Mouse (Mus musculus) liver, adult 2 months (tissue): ENCODE data around the gene Eea1. TPM values are rescaled to one million over a fixed set of nuclear protein-coding genes. Genes with fewer than 3 reads are reported as not detected.

ENCODE experiments used
- DNase-seq: peaks from one replicate; pipeline ENCODE4 v3.0.0-alpha.2; 2011; ENCODE audit warnings: low read depth, low spot score; ENCODE audit errors: extremely low read depth
- H3K27ac ChIP-seq: fragments of 200-500 bp; replicated peaks from 2 replicates; pipeline ENCODE4 v1.5.1; 2012; ENCODE audit warnings: low read depth, mild to moderate bottlenecking, control low read depth, inconsistent platforms, low read length; ENCODE audit not compliant: insufficient read depth
- H3K27me3 ChIP-seq: fragments of 200-500 bp; 2 replicates; pipeline ENCODE4 v1.6.1; 2012; ENCODE audit warnings: mild to moderate bottlenecking, moderate library complexity, low read length, inconsistent platforms; ENCODE audit not compliant: control insufficient read depth, insufficient read depth
- H3K36me3 ChIP-seq: fragments of 200-500 bp; 2 replicates; pipeline ENCODE4 v1.6.1; 2012; ENCODE audit warnings: low read length, inconsistent platforms; ENCODE audit not compliant: control insufficient read depth, insufficient read depth
- H3K4me1 ChIP-seq: fragments of 200-500 bp; 2 replicates; pipeline ENCODE4 v1.6.1; 2011; ENCODE audit warnings: low read length; ENCODE audit not compliant: control insufficient read depth, insufficient read depth
- H3K4me3 ChIP-seq: fragments of 200-500 bp; 2 replicates; pipeline ENCODE4 v1.5.1; 2011; ENCODE audit warnings: low read depth, mild to moderate bottlenecking, control low read depth, low read length, moderate library complexity; ENCODE audit not compliant: insufficient read depth
- H3K79me2 ChIP-seq: fragments of 200-500 bp; 2 replicates; pipeline ENCODE4 v1.6.1; 2012; ENCODE audit warnings: inconsistent platforms, mild to moderate bottlenecking, low read length, moderate library complexity; ENCODE audit not compliant: control insufficient read depth, insufficient read depth
- H3K9ac ChIP-seq: fragments of 200-500 bp; 2 replicates; pipeline ENCODE4 v1.6.1; 2012; ENCODE audit warnings: low read depth, mild to moderate bottlenecking, control low read depth, inconsistent platforms, low read length
- CTCF ChIP-seq: fragments of 200-500 bp; IDR thresholded peaks from 2 replicates; pipeline ENCODE4 v1.5.1; 2011; ENCODE audit warnings: low read depth, low read length, control low read depth
- POLR2A ChIP-seq: fragments of 200-500 bp; IDR thresholded peaks from 2 replicates; pipeline ENCODE4 v1.6.1; 2011; ENCODE audit warnings: low read length, control low read depth; ENCODE audit not compliant: insufficient read depth; ENCODE audit errors: extremely low read depth
- WGBS: fragments of 180-500 bp; shearing (Covaris S2); methylation state at CpG from one replicate; pipeline ENCODE4 v1.1.7; 2018; 5-methylcytosine and 5-hydroxymethylcytosine counted together
- polyA plus RNA-seq: library from polyadenylated mRNA; depleted of rRNA; stranded (reverse); fragments of >200 nt; gene quantifications from 2 replicates; pipeline ENCODE4 v1.2.3, GENCODE M21; 2012; rRNA removed
- total RNA-seq: library from RNA; depleted of rRNA; stranded (reverse); fragments of >200 nt; gene quantifications from 2 replicates; pipeline ENCODE4 v1.2.3, GENCODE M21; 2014; rRNA removed

Gene Eea1
- total and polyA plus RNA-seq, 2 experiments, result 3.1 to 19.6 TPM

GRCm38 (mm10) chr10:96090388-96090787 lies 149.9 kb downstream of the Eea1 start:
- no peak for TF ChIP-seq CTCF
- TF ChIP-seq POLR2A, result no peak
- Histone ChIP-seq H3K36me3 (no peaks in the 10 kb centered on the region), H3K4me3 (no peak overlapping the region), H3K27ac (no peak overlapping the region), H3K27me3 (no peaks in the 10 kb centered on the region), H3K4me1 (no peaks in the 10 kb centered on the region), H3K79me2 (no peaks in the 10 kb centered on the region), H3K9ac (no peak overlapping the region)
- DNase-seq, result no peak
- 90% methylated on average over 3 of the region's 3 CpGs for WGBS

DNA sequence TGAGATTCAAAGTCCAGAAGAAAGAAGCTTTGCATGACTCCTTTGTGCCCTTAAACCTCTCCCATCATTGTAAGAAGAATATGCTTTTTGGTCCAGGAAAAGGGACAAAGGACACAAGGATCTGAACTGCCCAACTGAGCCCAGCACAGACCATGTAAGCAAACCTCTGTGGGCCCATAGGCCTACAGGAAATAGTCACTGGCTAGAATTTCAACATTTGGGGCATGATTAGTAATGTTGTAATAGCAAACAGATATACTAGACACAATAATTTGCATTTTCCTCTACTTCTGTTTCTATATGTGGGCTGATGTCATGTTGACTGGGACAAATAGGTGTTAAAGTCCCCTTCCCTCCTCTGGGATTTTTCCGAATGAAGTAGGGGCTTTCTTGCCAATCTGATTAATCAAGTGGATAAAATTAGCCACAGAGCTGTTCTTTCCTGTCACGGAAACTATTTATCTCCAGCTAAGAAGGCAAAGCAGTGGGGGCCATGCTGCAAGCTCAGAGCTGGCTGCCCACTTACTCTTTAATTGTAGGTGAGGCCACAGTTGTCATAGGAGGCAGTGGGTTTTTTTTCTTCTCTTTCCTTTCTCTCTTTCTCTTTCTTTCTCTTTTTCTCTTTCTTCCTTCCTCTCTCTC lies 153.6 kb downstream of the Eea1 start:
- Histone ChIP-seq H3K27ac (no peak overlapping the region), H3K79me2 (no peaks in the 10 kb centered on the region), H3K36me3 (no peaks in the 10 kb centered on the region), H3K4me1 (no peaks in the 10 kb centered on the region), H3K27me3 (no peaks in the 10 kb centered on the region), H3K4me3 (no peak overlapping the region), H3K9ac (no peak overlapping the region)
- no peak for TF ChIP-seq CTCF
- no peak for TF ChIP-seq POLR2A
- WGBS, result 67% methylated on average over 2 of the region's 2 CpGs
- no peak for DNase-seq

DNA sequence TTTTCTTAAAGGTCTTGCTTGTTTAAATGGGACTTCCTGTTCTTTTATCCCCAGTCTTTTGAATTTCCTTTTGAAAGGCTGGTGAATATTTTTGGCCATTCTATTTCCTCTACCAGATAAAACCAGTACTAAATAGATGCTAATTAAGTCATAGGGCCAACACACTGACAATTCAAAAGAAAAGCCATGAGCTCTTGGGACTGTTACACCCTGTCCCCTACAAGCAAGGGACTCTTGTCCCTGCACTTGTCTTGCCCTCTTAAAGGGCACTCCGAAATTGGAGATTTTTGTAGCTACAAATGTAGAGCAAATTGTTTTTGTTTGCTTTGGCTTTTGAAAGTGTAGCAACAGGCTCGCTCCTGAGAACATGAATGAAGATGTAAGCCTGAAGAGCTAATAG lies 154.1 kb downstream of the Eea1 start:
- DNase-seq, result no peak
- no peak overlapping the region for H3K4me3 ChIP-seq
- H3K27me3 ChIP-seq, result no peaks in the 10 kb centered on the region
- no peak overlapping the region for H3K9ac ChIP-seq
- no peaks in the 10 kb centered on the region for H3K79me2 ChIP-seq
- H3K27ac ChIP-seq, result no peak overlapping the region
- no peaks in the 10 kb centered on the region for H3K36me3 ChIP-seq
- no peaks in the 10 kb centered on the region for H3K4me1 ChIP-seq
- 85% methylated on average over 2 of the region's 2 CpGs for WGBS
- TF ChIP-seq POLR2A (no peak), CTCF (no peak)

Other genes starting within 250 kb of the Eea1 start
- gene Gm33543, start 97.7 kb upstream of the Eea1 start, total RNA-seq, result 24.2 and 31.1 TPM in 2 replicates
- 4.6 and 7.3 TPM in 2 replicates for gene Gm33543, start 97.7 kb upstream of the Eea1 start, polyA plus RNA-seq
- gene Gm5426, start 196.0 kb downstream of the Eea1 start, total RNA-seq, result not detected in 2 replicates
- gene Gm5426, start 196.0 kb downstream of the Eea1 start, polyA plus RNA-seq, result not detected in 2 replicates